In genomic region chr2:72477221-72477620, GRCm38 (mm10) we compare ENCODE assay signal across 8 mouse cellular contexts. TPM values are rescaled to one million over a fixed set of nuclear protein-coding genes. Genes with fewer than 3 reads are reported as not detected.
DNase-seq lines count a peak whose midpoint lies in the region; ATAC-seq and TF ChIP-seq lines count a peak whose summit lies in the region.

No protein-coding gene starts in this region.

- no peak for TF ChIP-seq POLR2A in olfactory bulb, adult 2 months (IDR thresholded peaks at IDR 0.05; ENCODE audit: insufficient read depth, low read depth, low read length)

- peak overlapping the region; percentile 86 for H3K9ac ChIP-seq in forebrain, embryonic 13.5 days

- WGBS in forebrain, embryonic 13.5 days: 1% methylated on average over 11 of the region's 11 CpGs
- WGBS in olfactory bulb, adult 2 months: 17% methylated on average over 11 of the region's 11 CpGs

- peak overlapping the region; percentile 75 for H3K4me2 ChIP-seq in forebrain, embryonic 13.5 days

- peaks cover 69% of the 10 kb centered on the region for H3K4me1 ChIP-seq in megakaryocyte, embryonic 14.5 days
- H3K4me1 ChIP-seq in forebrain, embryonic 13.5 days: peaks cover 59% of the 10 kb centered on the region
- H3K4me1 ChIP-seq in olfactory bulb, adult 2 months (ENCODE audit: control insufficient read depth, insufficient read depth, low read length): peaks cover 13% of the 10 kb centered on the region

- no peaks in the 10 kb centered on the region for H3K9me3 ChIP-seq in megakaryocyte, embryonic 14.5 days
- H3K9me3 ChIP-seq in forebrain, embryonic 13.5 days (replicated peaks): no peaks in the 10 kb centered on the region

- no peak for ATAC-seq in megakaryocyte, adult 5-6 weeks (ENCODE audit: poor library complexity, severe bottlenecking)
- ATAC-seq in forebrain, embryonic 13.5 days: no peak

- peak overlapping the region; percentile 99 for H3K4me3 ChIP-seq in megakaryocyte, embryonic 14.5 days (replicated peaks)
- H3K4me3 ChIP-seq in forebrain, embryonic 13.5 days: peak overlapping the region; percentile 85
- peak overlapping the region; percentile 72 for H3K4me3 ChIP-seq in olfactory bulb, adult 2 months (ENCODE audit: insufficient read depth, low read depth, low read length)

- no peaks in the 10 kb centered on the region for H3K27me3 ChIP-seq in megakaryocyte, embryonic 14.5 days (replicated peaks)
- H3K27me3 ChIP-seq in forebrain, embryonic 13.5 days: peaks cover 12% of the 10 kb centered on the region

- H3K36me3 ChIP-seq in megakaryocyte, embryonic 14.5 days (replicated peaks; ENCODE audit: low read length): peaks cover 39% of the 10 kb centered on the region
- H3K36me3 ChIP-seq in forebrain, embryonic 13.5 days (ENCODE audit: poor library complexity, severe bottlenecking): peaks cover 24% of the 10 kb centered on the region

- DNase-seq in kidney, postnatal 25 days: peak; percentile 65 to 70
- DNase-seq in spleen, postnatal 14 days (ENCODE audit: low spot score in 2 of 2): no peak
- DNase-seq in ovary, postnatal 36 days (ENCODE audit: low spot score): no peak
- no peak for DNase-seq in adrenal gland, postnatal 25 days

- TF ChIP-seq CTCF in olfactory bulb, adult 2 months (IDR thresholded peaks at IDR 0.05; ENCODE audit: insufficient read depth, low read depth, low read length): no peak

- H3K27ac ChIP-seq in forebrain, embryonic 13.5 days: peak overlapping the region; percentile 87
- H3K27ac ChIP-seq in olfactory bulb, adult 2 months (ENCODE audit: insufficient read depth, low read depth, low read length): peak overlapping the region; percentile 81

RNA-seq across cellular contexts. Expression of gene Cdca7, which starts 1.3 kb away (rescaled TPM):
- polyA plus RNA-seq in megakaryocyte, embryonic 14.5 days (2012; ENCODE audit: insufficient read depth, low replicate concordance): 4.9 and 8.6 TPM in 2 replicates
- 52.0 and 52.5 TPM in 2 replicates for total RNA-seq in megakaryocyte, adult 5-6 weeks (2015)
- 75.3 and 75.8 TPM in 2 replicates for total RNA-seq in megakaryocyte, adult 5-6 weeks (2017)
- 198 and 207 TPM in 2 replicates for polyA plus RNA-seq in forebrain, embryonic 13.5 days (2015; fragmentation: Nextera tagmentation; extraction: Ambion mirVana)
- polyA plus RNA-seq in olfactory bulb, adult 2 months (2012; ENCODE audit: insufficient read depth, insufficient read length, low replicate concordance, missing spikeins): 382 TPM in 1 of 2 replicates, not detected in the other
- 6.9 and 7.5 TPM in 2 replicates for total RNA-seq in adrenal gland, postnatal 25 days (2021)

Comparison
In these comparisons a context has a peak if more than half of its experiments do, and no peak if none do; other contexts are left out.
1. DNase-seq: peak in kidney, postnatal 25 days (2 of 2); none in spleen, postnatal 14 days (0 of 2), ovary, postnatal 36 days (single experiment) and adrenal gland, postnatal 25 days (single experiment).
2. Peak in every context shown above with its lines, with median percentiles within 50 percentile points of each other: H3K4me3 ChIP-seq.